Mouse (Mus musculus) limb, embryonic 12.5 days (tissue): Measurements from ENCODE around the gene Slc12a7. TPM values are rescaled to one million over a fixed set of nuclear protein-coding genes. Genes with fewer than 3 reads are reported as not detected.

Experiments used
- ATAC-seq: fragments of 200-750 bp; cut with Nextera tagmentation; 2 replicates; pipeline ENCODE4 v1.8.0; 2017; ENCODE audit warnings: low read depth, moderate TSS enrichment; ENCODE audit not compliant: insufficient number of reproducible peaks, insufficient read depth, low FRiP score, low TSS enrichment
- H3K27ac ChIP-seq: fragments of 300-500 bp; sonication (generic); 2 replicates; pipeline ENCODE4 v1.5.1; 2016; ENCODE audit warnings: mild to moderate bottlenecking, moderate library complexity
- H3K27me3 ChIP-seq: fragments of 300-500 bp; sonication (generic); 2 replicates; pipeline ENCODE4 v1.6.1; 2016; ENCODE audit warnings: mild to moderate bottlenecking, moderate library complexity
- H3K36me3 ChIP-seq: fragments of 300-500 bp; sonication (generic); 2 replicates; pipeline ENCODE4 v1.6.1; 2016; ENCODE audit warnings: mild to moderate bottlenecking, moderate library complexity
- H3K4me1 ChIP-seq: fragments of 300-500 bp; sonication (generic); replicated peaks from 2 replicates; pipeline ENCODE4 v1.6.1; 2016
- H3K4me2 ChIP-seq: fragments of 300-500 bp; sonication (generic); 2 replicates; pipeline ENCODE4 v1.6.1; 2016; ENCODE audit warnings: mild to moderate bottlenecking, moderate library complexity
- H3K4me3 ChIP-seq: fragments of 300-500 bp; sonication (generic); replicated peaks from 2 replicates; pipeline ENCODE4 v1.5.1; 2016; ENCODE audit warnings: mild to moderate bottlenecking
- H3K9ac ChIP-seq: fragments of 300-500 bp; sonication (generic); replicated peaks from 2 replicates; pipeline ENCODE4 v1.6.1; 2016; ENCODE audit warnings: mild to moderate bottlenecking, moderate library complexity
- H3K9me3 ChIP-seq: fragments of 300-500 bp; sonication (generic); 2 replicates; pipeline ENCODE4 v1.6.1; 2016; ENCODE audit warnings: mild to moderate bottlenecking, moderate library complexity
- WGBS: fragments of 180-500 bp; shearing (Covaris S2); methylation state at CpG from one replicate; pipeline ENCODE4 v1.1.7; 2016; 5-methylcytosine and 5-hydroxymethylcytosine counted together
- polyA plus RNA-seq: library from polyadenylated mRNA; unstranded; fragments of >200 nt; fragmentation: Nextera tagmentation; extraction: Ambion mirVana; gene quantifications from 2 replicates; pipeline ENCODE4 v1.2.1, GENCODE M21; 2016

Gene Slc12a7
- polyA plus RNA-seq = 42.7 and 48.4 TPM in 2 replicates

DNA sequence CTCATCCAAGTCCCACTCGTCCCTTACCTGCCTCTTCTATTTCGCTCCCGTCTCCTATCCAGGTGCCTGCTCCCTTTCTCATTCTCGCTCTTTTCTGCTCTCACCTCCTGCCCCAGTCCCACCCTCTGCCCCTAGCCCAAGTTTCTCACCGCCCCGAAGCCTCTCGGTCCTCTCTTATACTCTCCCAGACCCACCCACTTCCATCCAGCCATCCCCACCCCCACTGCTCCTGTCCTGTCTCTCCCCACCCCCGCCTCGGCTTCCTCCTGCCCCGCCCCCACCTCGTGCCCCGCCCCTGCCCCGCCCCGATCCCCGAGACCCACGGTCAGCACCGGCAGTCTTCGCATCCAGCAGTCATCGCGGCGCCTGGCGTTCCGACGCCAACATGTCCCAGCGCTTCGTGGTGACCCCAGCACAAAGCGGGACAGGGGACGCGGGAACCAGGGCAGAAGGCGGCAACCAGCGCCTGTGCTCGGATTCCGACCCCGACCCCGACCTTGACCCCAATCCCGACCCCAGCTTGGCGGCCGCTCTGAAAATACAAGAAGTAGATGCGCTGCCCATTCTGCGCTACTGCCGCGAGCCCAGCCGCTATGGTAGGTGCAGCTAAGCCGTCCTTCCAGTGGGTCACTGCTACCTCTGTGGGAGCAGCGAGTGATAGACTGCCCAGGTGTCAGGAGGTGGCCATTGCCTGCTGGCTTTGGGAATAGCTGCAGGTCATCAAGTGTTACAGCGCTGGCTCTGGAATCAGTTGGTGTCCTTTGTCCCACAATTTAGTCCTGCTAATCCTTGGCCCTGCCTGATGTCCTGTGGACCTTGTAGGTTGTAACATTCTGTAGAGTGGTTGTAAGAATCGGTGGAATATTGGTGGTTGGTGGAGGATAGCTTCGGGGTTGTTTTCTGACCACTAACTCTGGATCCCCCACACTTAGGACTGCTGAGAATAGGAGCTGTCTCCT is at the start of gene Slc12a7:
TSS of gene Slc12a7 (plus strand) at position 353 of the 959 bp plus-strand sequence.
- Histone ChIP-seq H3K27ac (no peak within 1 kb of the TSS), H3K27me3 (peaks cover 28% of the 10 kb centered on the region), H3K9ac (peak within 1 kb of the TSS; percentile 52; the same call in 1 of the 2 replicates), H3K4me1 (peaks cover 22% of the 10 kb centered on the region), H3K4me2 (peak within 1 kb of the TSS; percentile 86), H3K36me3 (no peaks in the 10 kb centered on the region), H3K9me3 (no peaks in the 10 kb centered on the region), H3K4me3 (peak within 1 kb of the TSS; percentile 45)
- peak; percentile 53; the same call in 1 of the 2 replicates for ATAC-seq
- WGBS = 5% methylated on average over 48 of the region's 48 CpGs

DNA sequence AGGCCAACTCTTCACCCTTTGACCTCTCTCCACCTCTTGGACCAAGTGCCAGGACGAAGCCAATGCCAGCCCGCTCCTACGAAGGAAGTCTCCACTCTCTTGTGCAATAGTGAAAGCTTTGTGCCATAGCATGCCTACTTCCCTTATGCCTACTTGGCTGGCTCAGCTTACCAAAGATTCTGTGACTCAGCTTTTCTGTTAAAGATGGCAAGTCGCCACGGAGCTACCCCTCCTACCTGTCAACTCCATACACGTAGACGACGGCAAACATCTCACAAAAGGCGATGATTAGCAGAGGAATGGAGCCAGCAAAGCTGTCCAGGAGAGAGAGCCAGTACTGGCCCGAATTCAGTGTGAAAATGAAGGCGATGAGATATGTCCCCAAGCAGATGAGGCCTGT is 49.2 kb upstream of the Slc12a7 start:
- H3K27me3 ChIP-seq = no peaks in the 10 kb centered on the region
- no peak overlapping the region for H3K4me2 ChIP-seq
- no peaks in the 10 kb centered on the region for H3K4me1 ChIP-seq
- WGBS = 89% methylated on average over 11 of the region's 11 CpGs
- no peak overlapping the region for H3K4me3 ChIP-seq
- no peaks in the 10 kb centered on the region for H3K36me3 ChIP-seq
- ATAC-seq = no peak
- H3K27ac ChIP-seq = no peak overlapping the region
- no peaks in the 10 kb centered on the region for H3K9me3 ChIP-seq
- no peak overlapping the region for H3K9ac ChIP-seq

DNA sequence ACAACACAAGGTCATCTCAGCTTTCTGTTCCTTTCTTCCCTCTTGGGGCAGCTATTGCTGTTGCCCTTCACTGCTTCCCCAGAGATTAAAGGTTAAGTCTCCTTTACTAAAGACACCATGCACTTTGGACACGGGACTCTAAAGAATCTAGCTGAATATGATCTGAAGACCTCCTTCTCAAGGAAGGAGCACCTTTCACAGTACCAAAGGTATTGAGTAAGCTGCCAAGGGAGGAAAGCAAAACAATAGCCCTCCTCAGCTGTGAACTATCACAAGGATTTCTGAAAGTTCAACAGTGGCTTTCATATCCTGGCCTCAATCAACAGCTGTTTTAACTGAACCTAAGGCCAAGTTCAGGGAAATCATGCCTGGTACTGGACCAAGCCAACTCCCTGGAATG is 48.5 kb upstream of the Slc12a7 start:
- H3K27me3 ChIP-seq = no peaks in the 10 kb centered on the region
- ATAC-seq = no peak
- no peak overlapping the region for H3K27ac ChIP-seq
- no peak overlapping the region for H3K4me2 ChIP-seq
- H3K4me3 ChIP-seq = no peak overlapping the region
- H3K9ac ChIP-seq = no peak overlapping the region
- 85% methylated on average over 1 of the region's 1 CpGs for WGBS
- H3K4me1 ChIP-seq = no peaks in the 10 kb centered on the region
- no peaks in the 10 kb centered on the region for H3K36me3 ChIP-seq
- H3K9me3 ChIP-seq = no peaks in the 10 kb centered on the region

DNA sequence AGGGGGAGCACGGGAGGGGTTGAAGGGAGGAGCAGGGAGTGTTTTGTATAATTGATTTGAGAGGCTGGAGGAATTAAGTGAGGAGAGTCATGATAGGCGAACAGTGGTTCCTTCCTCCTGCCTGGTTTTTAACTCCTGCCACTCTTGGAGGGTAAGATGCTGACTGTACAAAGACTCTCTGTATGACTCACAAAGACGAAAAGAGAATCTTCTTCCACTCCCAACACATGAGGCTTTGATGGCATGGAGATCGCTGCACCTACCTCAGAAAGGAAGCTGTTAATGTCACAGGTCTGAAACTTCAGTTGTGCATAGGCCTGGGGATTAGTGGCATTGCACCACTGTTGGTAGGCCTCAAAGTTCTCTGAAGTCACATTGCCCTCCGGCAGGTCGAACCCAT is 47.4 kb upstream of the Slc12a7 start:
- no peaks in the 10 kb centered on the region for H3K9me3 ChIP-seq
- H3K27me3 ChIP-seq = no peaks in the 10 kb centered on the region; the same call in 1 of the 2 replicates
- no peak overlapping the region for H3K4me3 ChIP-seq
- H3K36me3 ChIP-seq = no peaks in the 10 kb centered on the region
- WGBS = 81% methylated on average over 6 of the region's 6 CpGs
- no peak overlapping the region for H3K27ac ChIP-seq
- no peak overlapping the region for H3K9ac ChIP-seq
- no peak overlapping the region for H3K4me2 ChIP-seq
- H3K4me1 ChIP-seq = no peaks in the 10 kb centered on the region
- ATAC-seq = no peak

DNA sequence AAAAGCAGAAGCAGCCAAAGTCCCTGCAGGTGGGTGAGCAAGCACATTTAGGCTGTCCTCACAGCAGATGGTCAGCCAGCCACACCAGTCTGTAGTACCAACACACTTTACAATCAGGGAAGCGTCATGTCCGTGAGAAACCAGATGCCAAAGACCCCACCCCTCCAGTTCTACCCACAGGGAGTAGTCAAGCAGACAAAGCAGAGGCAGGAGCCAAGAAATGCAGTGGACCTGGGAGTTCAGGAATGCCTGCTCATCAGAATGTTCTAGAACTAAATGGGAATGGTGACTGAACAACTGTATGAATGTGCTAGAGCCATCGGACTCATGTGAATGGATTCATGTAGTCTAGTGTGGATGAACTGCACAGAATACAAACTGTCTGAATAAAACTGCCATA is 45.3 kb upstream of the Slc12a7 start:
- no peak overlapping the region for H3K4me2 ChIP-seq
- H3K9ac ChIP-seq = no peak overlapping the region
- H3K27me3 ChIP-seq = no peaks in the 10 kb centered on the region; the same call in 1 of the 2 replicates
- ATAC-seq = no peak
- no peak overlapping the region for H3K27ac ChIP-seq
- 50% methylated on average over 3 of the region's 3 CpGs for WGBS
- no peaks in the 10 kb centered on the region for H3K36me3 ChIP-seq
- no peaks in the 10 kb centered on the region for H3K4me1 ChIP-seq
- H3K4me3 ChIP-seq = no peak overlapping the region
- H3K9me3 ChIP-seq = no peaks in the 10 kb centered on the region

DNA sequence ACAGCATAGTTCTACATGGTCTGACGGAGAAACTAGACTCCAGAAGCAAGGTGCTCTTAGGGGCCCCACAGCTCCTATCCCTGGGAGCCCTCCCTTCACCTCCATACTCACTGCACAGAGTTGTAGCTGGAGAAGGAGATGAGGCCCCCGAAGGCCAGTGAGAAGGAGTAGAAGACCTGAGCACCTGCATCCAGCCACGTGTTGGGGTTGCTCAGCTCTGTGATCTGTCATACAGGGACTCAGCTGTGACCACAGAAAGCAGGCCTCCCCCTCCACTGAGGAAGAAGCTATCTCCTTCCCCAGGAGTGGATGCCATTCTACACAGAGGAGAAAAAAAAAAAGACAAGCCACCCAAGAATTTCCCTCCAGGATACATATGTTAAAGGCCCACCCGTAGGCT is 44.0 kb upstream of the Slc12a7 start:
- Histone ChIP-seq H3K27ac (no peak overlapping the region), H3K9me3 (no peaks in the 10 kb centered on the region), H3K4me1 (no peaks in the 10 kb centered on the region), H3K4me2 (no peak overlapping the region), H3K4me3 (no peak overlapping the region), H3K36me3 (no peaks in the 10 kb centered on the region), H3K27me3 (no peaks in the 10 kb centered on the region; the same call in 1 of the 2 replicates), H3K9ac (no peak overlapping the region)
- no peak for ATAC-seq
- 80% methylated on average over 4 of the region's 4 CpGs for WGBS

DNA sequence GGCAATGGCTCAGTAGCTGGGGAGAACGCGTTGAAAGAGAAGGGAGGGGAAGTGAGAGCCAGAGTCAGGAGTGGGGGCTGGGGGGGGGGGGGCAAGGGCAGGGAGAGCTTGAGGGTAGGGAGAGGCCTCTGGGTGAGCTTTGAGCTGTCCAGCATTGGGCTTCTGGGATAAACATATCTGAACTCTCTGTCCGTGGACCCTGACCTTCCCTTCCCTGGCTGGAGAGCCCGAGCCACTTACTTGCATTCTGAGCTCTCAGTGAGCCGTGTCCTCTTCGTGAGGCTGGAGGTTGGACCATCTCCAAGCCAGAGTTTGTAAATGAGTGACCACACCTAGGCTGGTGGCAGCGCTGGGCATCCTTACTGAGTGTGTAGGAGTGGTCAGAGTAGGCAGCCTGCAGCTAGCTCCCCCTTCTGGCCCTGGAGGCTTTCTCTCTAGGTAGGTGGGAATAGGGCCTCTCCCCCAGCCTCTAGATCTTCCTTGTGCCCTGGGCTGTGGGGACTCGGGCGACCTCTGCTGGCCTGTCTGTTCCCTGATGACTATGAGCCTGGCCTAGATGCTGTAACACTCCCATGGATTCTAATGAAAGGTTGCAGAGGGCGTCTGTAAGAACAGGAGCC is 40.5 kb upstream of the Slc12a7 start:
- H3K27ac ChIP-seq = no peak overlapping the region
- ATAC-seq = 0 out of 2 replicates have a peak, but pooled peaks have one; percentile 22
- H3K4me2 ChIP-seq = no peak overlapping the region
- no peaks in the 10 kb centered on the region for H3K9me3 ChIP-seq
- H3K27me3 ChIP-seq = no peaks in the 10 kb centered on the region; the same call in none of the 2 replicates
- no peak overlapping the region for H3K9ac ChIP-seq
- no peak overlapping the region for H3K4me3 ChIP-seq
- H3K36me3 ChIP-seq = no peaks in the 10 kb centered on the region
- 31% methylated on average over 10 of the region's 10 CpGs for WGBS
- no peaks in the 10 kb centered on the region for H3K4me1 ChIP-seq

DNA sequence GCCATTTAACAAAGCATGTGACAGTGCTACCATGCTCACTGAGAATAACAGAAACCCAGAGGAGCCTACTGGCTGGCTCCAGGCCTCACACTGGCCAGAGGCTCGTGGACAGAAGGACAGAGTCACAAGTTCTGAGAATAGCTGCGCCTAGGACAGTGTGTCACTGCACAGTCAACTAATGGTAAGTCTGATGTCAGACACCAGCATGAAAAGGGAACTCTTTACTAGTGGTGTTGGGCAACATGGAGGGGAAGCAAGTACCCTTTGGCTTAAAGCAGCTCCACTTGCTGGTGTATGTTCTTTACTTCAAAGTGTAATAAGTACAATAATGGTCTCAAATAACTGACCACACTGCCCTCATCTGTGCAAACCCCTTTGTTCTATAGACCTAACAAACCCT is 39.6 kb upstream of the Slc12a7 start:
- WGBS = 67% methylated on average over 2 of the region's 2 CpGs
- Histone ChIP-seq H3K27ac (no peak overlapping the region), H3K4me3 (no peak overlapping the region), H3K9me3 (no peaks in the 10 kb centered on the region), H3K4me1 (no peaks in the 10 kb centered on the region), H3K36me3 (no peaks in the 10 kb centered on the region), H3K4me2 (no peak overlapping the region), H3K27me3 (no peaks in the 10 kb centered on the region; the same call in none of the 2 replicates), H3K9ac (no peak overlapping the region)
- ATAC-seq = no peak

DNA sequence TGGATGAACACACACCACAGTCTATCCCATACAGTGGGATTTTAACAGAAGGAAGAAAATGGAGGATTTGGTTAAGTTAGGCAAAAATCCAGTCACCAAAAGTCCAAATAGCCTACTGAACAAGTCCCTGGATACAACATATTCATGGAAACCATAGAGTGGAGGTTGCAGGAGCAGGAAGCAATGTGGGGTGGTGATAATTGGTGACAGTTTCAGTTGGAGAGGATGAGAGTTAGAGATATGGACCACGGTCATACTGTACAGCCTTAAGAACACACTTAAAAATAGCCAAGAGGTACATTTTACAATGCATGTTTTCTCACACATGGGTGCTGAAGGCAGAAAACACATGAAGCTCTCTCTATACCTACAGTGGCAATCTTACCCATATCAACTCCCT is 37.9 kb upstream of the Slc12a7 start:
- H3K4me3 ChIP-seq = no peak overlapping the region
- H3K9ac ChIP-seq = no peak overlapping the region
- no peaks in the 10 kb centered on the region for H3K36me3 ChIP-seq
- 87% methylated on average over 1 of the region's 1 CpGs for WGBS
- H3K27me3 ChIP-seq = no peaks in the 10 kb centered on the region; the same call in none of the 2 replicates
- H3K4me2 ChIP-seq = no peak overlapping the region
- H3K9me3 ChIP-seq = no peaks in the 10 kb centered on the region
- H3K27ac ChIP-seq = no peak overlapping the region
- no peaks in the 10 kb centered on the region for H3K4me1 ChIP-seq
- no peak for ATAC-seq

DNA sequence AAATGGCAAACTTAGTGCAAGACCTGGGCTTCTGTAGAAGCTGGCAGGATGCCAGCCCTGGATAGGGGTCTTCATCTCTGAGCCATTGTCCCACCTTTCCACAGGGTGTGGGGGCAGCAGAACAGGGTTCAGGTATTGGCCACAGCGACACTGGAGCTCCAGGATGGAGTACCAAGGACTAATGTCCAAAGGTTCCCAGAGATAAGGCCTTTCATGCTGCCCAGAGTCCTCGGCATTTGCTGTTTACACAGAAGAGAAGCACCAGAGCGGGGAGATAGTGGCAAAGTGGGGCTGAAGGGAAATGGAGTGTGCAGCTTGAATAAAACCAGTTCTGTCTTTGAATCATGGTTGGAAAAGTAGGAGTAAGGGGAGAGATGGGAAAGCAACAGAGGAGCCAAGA is 36.4 kb upstream of the Slc12a7 start:
- Histone ChIP-seq H3K27me3 (no peaks in the 10 kb centered on the region; the same call in 1 of the 2 replicates), H3K9ac (no peak overlapping the region), H3K4me3 (no peak overlapping the region), H3K9me3 (no peaks in the 10 kb centered on the region), H3K4me1 (no peaks in the 10 kb centered on the region), H3K4me2 (no peak overlapping the region), H3K27ac (no peak overlapping the region), H3K36me3 (no peaks in the 10 kb centered on the region)
- ATAC-seq = no peak
- WGBS = 84% methylated on average over 3 of the region's 3 CpGs

DNA sequence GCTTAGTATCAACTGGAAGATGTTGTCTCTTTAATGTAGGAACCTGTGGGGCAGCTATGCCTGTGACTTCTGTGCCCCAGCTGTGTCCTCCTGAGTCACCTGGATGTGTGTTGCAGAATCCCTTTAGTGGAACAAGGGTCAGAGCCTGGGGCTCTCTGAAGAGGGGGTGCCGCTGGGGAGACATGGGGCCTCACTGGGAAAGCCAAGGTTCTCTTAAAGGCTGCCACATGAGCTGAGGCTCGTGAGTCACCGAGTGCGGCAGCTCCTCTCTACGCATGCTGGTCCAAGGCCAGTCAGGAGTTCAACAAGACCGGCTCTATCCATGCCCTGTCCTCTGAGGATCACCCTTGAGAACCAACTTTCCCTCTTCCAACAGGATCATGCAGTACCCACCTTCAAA is 33.2 kb upstream of the Slc12a7 start:
- H3K4me3 ChIP-seq = no peak overlapping the region
- H3K4me2 ChIP-seq = no peak overlapping the region
- no peaks in the 10 kb centered on the region for H3K36me3 ChIP-seq
- H3K4me1 ChIP-seq = no peaks in the 10 kb centered on the region
- H3K27ac ChIP-seq = no peak overlapping the region
- no peak overlapping the region for H3K9ac ChIP-seq
- no peak for ATAC-seq
- WGBS = 90% methylated on average over 6 of the region's 6 CpGs
- H3K27me3 ChIP-seq = no peaks in the 10 kb centered on the region; the same call in 1 of the 2 replicates
- no peaks in the 10 kb centered on the region for H3K9me3 ChIP-seq
